Mouse (Mus musculus) midbrain, embryonic 14.5 days (tissue): ENCODE data around the gene Ubxn7. TPM values are rescaled to one million over a fixed set of nuclear protein-coding genes. Genes with fewer than 3 reads are reported as not detected.

Experiments
- ATAC-seq: fragments of 200-750 bp; cut with Nextera tagmentation; 2 replicates; pipeline ENCODE4 v1.8.0; 2017; ENCODE audit warnings: moderate number of reproducible peaks, moderate library complexity; ENCODE audit not compliant: low FRiP score, low TSS enrichment
- DNase-seq: peaks from one replicate; pipeline ENCODE4 v3.0.0-alpha.2; 2015
- H3K27ac ChIP-seq: fragments of 300-500 bp; sonication (generic); replicated peaks from 2 replicates; pipeline ENCODE4 v1.5.1; 2014; ENCODE audit warnings: mild to moderate bottlenecking, low read depth, low read length, moderate library complexity
- H3K27me3 ChIP-seq: fragments of 300-500 bp; sonication (generic); 2 replicates; pipeline ENCODE4 v1.6.1; 2014; ENCODE audit warnings: low read length, control low read depth, mixed read lengths; ENCODE audit not compliant: control insufficient read depth, insufficient read depth
- H3K36me3 ChIP-seq: fragments of 300-500 bp; sonication (generic); 2 replicates; pipeline ENCODE4 v1.6.1; 2014; ENCODE audit warnings: low read length, control low read depth; ENCODE audit not compliant: control insufficient read depth, insufficient read depth
- H3K4me1 ChIP-seq: fragments of 300-500 bp; sonication (generic); 2 replicates; pipeline ENCODE4 v1.6.1; 2014; ENCODE audit warnings: mild to moderate bottlenecking, antibody characterized with exemption, low read length, control low read depth; ENCODE audit not compliant: control insufficient read depth, insufficient read depth
- H3K4me2 ChIP-seq: fragments of 300-500 bp; sonication (generic); 2 replicates; pipeline ENCODE4 v1.6.1; 2014; ENCODE audit warnings: mild to moderate bottlenecking, low read length, moderate library complexity
- H3K4me3 ChIP-seq: fragments of 300-500 bp; sonication (generic); replicated peaks from 2 replicates; pipeline ENCODE4 v1.5.1; 2014; ENCODE audit warnings: low read depth, low read length
- H3K9ac ChIP-seq: fragments of 300-500 bp; sonication (generic); replicated peaks from 2 replicates; pipeline ENCODE4 v1.6.1; 2014; ENCODE audit warnings: mild to moderate bottlenecking, low read length, moderate library complexity
- H3K9me3 ChIP-seq: fragments of 300-500 bp; sonication (generic); 2 replicates; pipeline ENCODE4 v1.6.1; 2016; ENCODE audit warnings: low read length, control low read depth, mixed read lengths; ENCODE audit not compliant: control insufficient read depth
- WGBS: fragments of 180-500 bp; shearing (Covaris S2); extraction: QIAGEN DNeasy Blood & Tissue Kit; methylation state at CpG from one replicate; pipeline ENCODE4 v1.1.7; 2014; 5-methylcytosine and 5-hydroxymethylcytosine counted together
- polyA plus RNA-seq: library from polyadenylated mRNA; unstranded; fragments of >200 nt; fragmentation: Nextera tagmentation; extraction: Ambion mirVana; gene quantifications from 2 replicates; pipeline ENCODE4 v1.2.1, GENCODE M21; 2014

The Ubxn7 gene
- polyA plus RNA-seq, 1 experiment from 2014 or later: 29.1 TPM

DNA sequence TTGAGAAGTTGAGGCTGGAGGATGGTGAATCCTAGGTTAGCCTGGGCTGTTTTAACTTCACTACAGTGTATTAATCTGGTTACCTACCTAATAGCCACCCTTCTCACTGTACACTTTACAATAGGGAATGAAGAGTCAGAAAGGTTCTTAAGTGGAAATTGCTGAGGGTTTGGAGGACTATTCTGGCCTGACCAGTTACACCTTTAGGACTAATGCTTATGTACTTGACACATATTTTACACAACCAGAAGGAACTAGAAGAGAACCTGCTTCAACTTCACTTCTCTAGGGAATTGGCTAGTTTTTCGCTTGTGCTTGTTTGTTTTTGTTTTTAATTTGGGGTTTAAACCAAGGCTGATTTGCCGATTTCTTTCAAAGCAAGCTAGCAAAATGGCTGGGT, 101.1 kb downstream of the Ubxn7 start:
- H3K9ac ChIP-seq: no peak overlapping the region
- no peak overlapping the region for H3K4me2 ChIP-seq
- no peak for DNase-seq
- no peaks in the 10 kb centered on the region for H3K27me3 ChIP-seq
- ATAC-seq: no peak
- no peak overlapping the region for H3K4me3 ChIP-seq
- no peaks in the 10 kb centered on the region for H3K36me3 ChIP-seq
- no peak overlapping the region for H3K27ac ChIP-seq
- 86% methylated on average over 2 of the region's 2 CpGs for WGBS
- H3K4me1 ChIP-seq: peaks cover 8% of the 10 kb centered on the region; the same call in 1 of the 2 replicates
- H3K9me3 ChIP-seq: no peaks in the 10 kb centered on the region

DNA sequence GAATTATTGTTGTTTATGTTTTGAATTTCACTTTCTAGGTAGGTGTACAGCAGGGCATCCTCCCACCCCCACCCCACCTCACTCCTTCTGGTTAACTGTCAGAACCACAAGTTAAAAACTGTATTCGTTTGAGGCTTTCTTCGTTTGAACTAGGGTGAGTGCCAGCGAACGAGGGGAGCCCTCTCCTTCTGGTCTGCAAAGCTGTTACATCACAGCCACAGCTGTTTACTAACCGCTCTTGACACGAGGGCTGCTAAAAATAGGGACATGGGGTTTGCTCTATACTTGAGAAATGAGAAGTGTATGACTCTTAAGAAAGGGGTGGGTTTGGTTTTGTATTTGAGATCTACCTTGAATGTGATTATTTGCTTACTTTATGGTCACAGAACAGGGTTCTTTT, 102.0 kb downstream of the Ubxn7 start:
- Histone ChIP-seq H3K27me3 (no peaks in the 10 kb centered on the region), H3K27ac (no peak overlapping the region), H3K4me3 (no peak overlapping the region), H3K9me3 (no peaks in the 10 kb centered on the region), H3K36me3 (no peaks in the 10 kb centered on the region), H3K9ac (no peak overlapping the region), H3K4me1 (peaks cover 8% of the 10 kb centered on the region; the same call in 1 of the 2 replicates), H3K4me2 (no peak overlapping the region)
- WGBS: 73% methylated on average over 6 of the region's 6 CpGs
- DNase-seq (no peak), ATAC-seq (no peak)

DNA sequence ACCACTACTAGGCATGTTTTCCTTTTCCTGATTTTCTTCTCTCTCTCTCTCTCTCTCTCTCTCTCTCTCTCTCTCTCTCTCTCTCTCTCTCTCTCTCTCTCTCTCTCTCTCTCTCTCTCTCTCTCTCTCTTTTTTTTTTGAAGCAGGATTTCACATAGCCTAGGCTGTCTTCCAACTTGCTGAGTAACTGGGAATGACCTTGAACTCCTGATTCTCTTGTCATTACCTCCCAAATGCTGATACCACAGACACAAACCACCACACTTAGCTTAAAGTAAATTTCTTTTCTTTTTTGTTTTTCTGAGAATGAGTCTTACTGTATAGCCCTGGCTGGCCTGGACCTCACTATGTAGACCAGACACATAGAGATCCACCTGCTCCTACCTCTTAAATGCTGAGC, 102.6 kb downstream of the Ubxn7 start:
- Histone ChIP-seq H3K4me3 (no peak overlapping the region), H3K27me3 (no peaks in the 10 kb centered on the region), H3K36me3 (no peaks in the 10 kb centered on the region), H3K4me2 (no peak overlapping the region), H3K9ac (no peak overlapping the region), H3K27ac (no peak overlapping the region), H3K9me3 (no peaks in the 10 kb centered on the region), H3K4me1 (peaks cover 8% of the 10 kb centered on the region; the same call in 1 of the 2 replicates)
- no peak for ATAC-seq
- no peak for DNase-seq

DNA sequence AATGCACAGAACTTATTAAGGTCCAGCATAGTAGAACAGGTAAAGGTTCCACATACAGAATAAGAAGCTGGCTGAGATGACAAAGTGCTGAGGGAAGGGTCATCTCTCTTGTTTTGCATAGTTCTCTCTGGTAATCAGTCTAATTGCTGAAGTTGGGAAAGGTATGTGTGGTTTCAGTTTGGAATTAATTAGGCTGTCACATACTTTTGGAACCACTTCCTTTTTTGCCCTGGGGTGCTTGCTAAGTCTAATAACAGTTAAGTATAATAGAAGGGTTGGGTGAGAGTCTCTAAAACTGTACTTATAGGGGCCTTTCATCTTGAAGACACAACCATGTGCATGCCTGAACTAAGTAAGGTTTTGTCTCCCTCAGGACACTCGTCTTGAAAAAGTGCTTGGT, 104.6 kb downstream of the Ubxn7 start:
- ATAC-seq: no peak
- WGBS: 87% methylated on average over 1 of the region's 1 CpGs

DNA sequence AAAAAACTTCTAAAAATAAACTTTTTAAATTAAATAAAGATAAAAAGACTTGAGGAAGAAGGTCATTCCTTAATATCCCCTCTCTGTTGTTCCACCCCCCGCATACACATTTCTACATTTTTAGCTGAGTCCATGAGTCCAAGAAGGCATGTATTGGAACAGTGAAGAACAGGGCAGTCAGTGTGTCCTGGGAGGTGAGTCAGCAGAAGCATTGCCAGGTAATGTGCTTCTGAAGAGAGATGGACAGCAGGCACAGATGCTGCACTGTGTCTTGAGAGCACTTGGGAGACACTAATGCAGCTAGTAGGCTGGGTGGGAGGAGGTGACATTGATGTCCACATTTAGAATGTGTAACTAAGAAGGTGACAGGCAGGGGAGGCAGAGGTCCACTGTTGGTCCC, 105.2 kb downstream of the Ubxn7 start:
- Histone ChIP-seq H3K27me3 (no peaks in the 10 kb centered on the region), H3K4me2 (no peak overlapping the region), H3K36me3 (0 out of 2 replicates have a peak, but pooled peaks cover 2% of the 10 kb centered on the region), H3K27ac (no peak overlapping the region), H3K9me3 (no peaks in the 10 kb centered on the region), H3K4me1 (no peaks in the 10 kb centered on the region), H3K9ac (no peak overlapping the region), H3K4me3 (no peak overlapping the region)
- no peak for DNase-seq
- ATAC-seq: no peak
- 98% methylated on average over 1 of the region's 1 CpGs for WGBS

More for the DNA sequence above, 104.6 kb downstream of the Ubxn7 start:
- no peak overlapping the region for H3K4me2 ChIP-seq
- no peak overlapping the region for H3K27ac ChIP-seq
- 0 out of 2 replicates have a peak, but pooled peaks cover 2% of the 10 kb centered on the region for H3K36me3 ChIP-seq
- no peak overlapping the region for H3K9ac ChIP-seq
- no peak for DNase-seq
- H3K4me3 ChIP-seq: no peak overlapping the region
- H3K4me1 ChIP-seq: peaks cover 4% of the 10 kb centered on the region; the same call in 1 of the 2 replicates
- H3K27me3 ChIP-seq: no peaks in the 10 kb centered on the region
- no peaks in the 10 kb centered on the region for H3K9me3 ChIP-seq

DNA sequence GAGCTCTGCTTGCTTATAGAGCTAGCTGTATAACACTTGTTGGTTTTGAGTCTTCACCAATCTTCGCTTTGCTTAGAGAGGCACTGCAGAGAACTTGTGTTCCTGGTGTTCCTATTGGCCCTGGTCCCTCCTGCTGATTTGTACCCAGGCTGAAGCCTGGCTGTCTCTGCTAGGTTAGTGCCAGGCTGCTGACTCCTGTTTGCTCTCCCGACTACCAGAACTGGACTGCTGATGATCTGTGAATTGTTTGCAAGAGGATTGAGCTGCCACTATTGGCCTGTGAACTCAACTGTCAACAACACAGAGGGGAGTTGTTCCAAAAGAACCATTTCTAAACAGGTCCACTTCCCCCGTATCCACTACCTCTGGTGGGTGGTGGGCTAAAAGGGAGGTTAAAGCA, 109.4 kb downstream of the Ubxn7 start:
- no peak overlapping the region for H3K9ac ChIP-seq
- no peak overlapping the region for H3K4me3 ChIP-seq
- no peaks in the 10 kb centered on the region for H3K9me3 ChIP-seq
- no peak for ATAC-seq
- no peak overlapping the region for H3K4me2 ChIP-seq
- no peak for DNase-seq
- no peaks in the 10 kb centered on the region for H3K27me3 ChIP-seq
- H3K36me3 ChIP-seq: 0 out of 2 replicates have a peak, but pooled peaks cover 2% of the 10 kb centered on the region
- H3K4me1 ChIP-seq: no peaks in the 10 kb centered on the region
- H3K27ac ChIP-seq: no peak overlapping the region
- WGBS: 94% methylated on average over 3 of the region's 3 CpGs

Other genes with a start within 250 kb of the Ubxn7 start
- gene Pigx, start 232.5 kb upstream of the Ubxn7 start, polyA plus RNA-seq: 119 and 125 TPM in 2 replicates
- gene Cep19, start 232.5 kb upstream of the Ubxn7 start, polyA plus RNA-seq: 47.5 and 50.9 TPM in 2 replicates
- gene Nrros, start 166.7 kb upstream of the Ubxn7 start, polyA plus RNA-seq: 3.4 and 8.7 TPM in 2 replicates
- not detected in 2 replicates for gene Bex6, start 152.4 kb upstream of the Ubxn7 start, polyA plus RNA-seq
- 15.0 and 15.6 TPM in 2 replicates for gene Fbxo45, start 85.1 kb upstream of the Ubxn7 start, polyA plus RNA-seq
- 12.8 and 15.6 TPM in 2 replicates for gene Wdr53, start 85.0 kb upstream of the Ubxn7 start, polyA plus RNA-seq
- gene Smco1, start 60.8 kb upstream of the Ubxn7 start, polyA plus RNA-seq: not detected in 2 replicates
- 22.0 and 25.7 TPM in 2 replicates for gene Rnf168, start 54.8 kb upstream of the Ubxn7 start, polyA plus RNA-seq
- not detected in 2 replicates for gene Tm4sf19, start 68.2 kb downstream of the Ubxn7 start, polyA plus RNA-seq
- gene Tctex1d2, start 87.4 kb downstream of the Ubxn7 start, polyA plus RNA-seq: 34.1 and 40.1 TPM in 2 replicates
- gene Pcyt1a, start 98.7 kb downstream of the Ubxn7 start, polyA plus RNA-seq: 34.9 and 57.0 TPM in 2 replicates
- 0.16 TPM in 1 of 2 replicates, not detected in the other for gene Slc51a, start 155.6 kb downstream of the Ubxn7 start, polyA plus RNA-seq
- not detected in 2 replicates for gene Zdhhc19, start 164.0 kb downstream of the Ubxn7 start, polyA plus RNA-seq